Mouse (Mus musculus) adipose tissue, adult 10 weeks (tissue): ENCODE measurements around the gene Olfr112. TPM values are rescaled to one million over a fixed set of nuclear protein-coding genes. Genes with fewer than 3 reads are reported as not detected.

Experiments used
- polyA plus RNA-seq: library from polyadenylated mRNA; stranded (reverse); fragments of 350-450 nt; fragmentation: Illumina TruSeq; extraction: RNeasy Lipid Tissue Mini Kit (QIAGEN cat#74804); gene quantifications from one replicate; pipeline ENCODE4 v1.2.3, GENCODE M21; 2014; ENCODE audit warnings: low read depth, low replicate concordance

The Olfr112 gene
- 0.78 TPM for polyA plus RNA-seq

DNA sequence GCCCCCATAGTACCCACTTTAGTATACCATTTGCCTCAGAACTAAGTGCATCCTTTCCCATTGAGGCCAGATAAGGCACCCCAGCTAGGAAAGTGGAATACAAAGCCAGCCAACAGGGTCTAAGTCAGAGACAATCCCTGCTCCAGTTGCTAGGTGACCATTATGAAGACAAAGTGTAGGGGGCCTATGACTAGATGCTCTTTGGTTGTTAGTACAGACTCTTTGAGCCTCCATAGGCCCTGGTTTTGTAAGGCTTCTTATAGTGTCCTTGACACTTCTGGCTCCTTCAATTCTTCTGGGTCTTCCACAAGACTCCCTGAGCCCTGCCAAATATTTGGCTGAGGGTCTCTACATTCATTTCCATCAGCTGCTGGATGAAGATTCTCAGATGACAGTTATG is at the start of gene Olfr112:
Olfr112 (minus strand) TSS at position 101 of the 400 bp plus-strand sequence.

DNA sequence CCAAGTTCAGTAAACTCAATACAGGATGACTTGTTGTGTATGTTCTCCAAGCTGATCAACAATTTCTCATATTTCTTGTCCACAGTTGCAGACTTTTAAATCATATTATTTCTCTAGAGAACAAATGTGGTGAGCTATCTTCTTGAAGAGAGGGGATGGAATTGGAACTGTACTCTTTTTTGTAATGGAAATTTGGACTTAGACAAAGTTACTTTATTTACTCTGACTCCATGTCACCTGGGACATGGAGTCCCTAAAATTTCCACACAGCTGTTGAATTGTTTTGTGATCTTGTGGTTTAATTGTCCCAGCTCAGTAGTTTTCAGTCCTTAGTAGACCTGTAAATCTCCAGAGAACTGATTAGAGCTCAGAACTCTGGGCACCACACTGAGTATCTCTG is 23.4 kb upstream of the Olfr112 start, which contains the start of gene Olfr114:
Olfr114 (minus strand) TSS at position 101 of the 400 bp plus-strand sequence.

DNA sequence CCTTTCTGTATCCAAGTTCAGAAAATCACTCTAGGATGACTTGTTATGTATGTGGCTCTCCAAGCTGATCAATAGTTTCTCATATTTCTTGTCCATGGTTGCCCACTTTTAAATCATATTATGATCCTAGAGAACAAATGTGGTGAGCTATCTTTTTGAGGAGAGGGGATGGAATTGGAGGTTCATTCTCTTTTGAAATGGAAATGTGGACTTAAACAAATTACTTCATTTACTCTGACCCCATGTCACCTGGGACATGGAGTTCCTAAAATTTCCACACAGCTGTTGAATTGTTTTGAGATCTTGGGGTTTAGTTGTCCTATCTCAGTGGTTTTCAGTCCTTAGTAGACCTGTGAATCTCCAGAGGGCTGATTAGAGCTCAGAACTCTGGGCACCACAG is 8.3 kb upstream of the Olfr112 start, which contains the start of gene Olfr113:
Olfr113 (minus strand) TSS at position 101 of the 400 bp plus-strand sequence.

Other genes with a start within 250 kb of the Olfr112 start
- gene Olfr103, start 229.8 kb downstream of the Olfr112 start, polyA plus RNA-seq = not detected
- gene Olfr104-ps, start 209.9 kb downstream of the Olfr112 start, polyA plus RNA-seq = not detected
- not detected for gene Olfr105-ps, start 190.4 kb downstream of the Olfr112 start, polyA plus RNA-seq
- not detected for gene Olfr106-ps, start 179.1 kb downstream of the Olfr112 start, polyA plus RNA-seq
- not detected for gene Olfr107, start 170.2 kb downstream of the Olfr112 start, polyA plus RNA-seq
- gene Olfr108, start 124.0 kb downstream of the Olfr112 start, polyA plus RNA-seq = not detected
- gene Olfr109, start 110.5 kb downstream of the Olfr112 start, polyA plus RNA-seq = not detected
- gene H2-M2, start 85.9 kb downstream of the Olfr112 start, polyA plus RNA-seq = not detected
- not detected for gene Olfr110, start 77.0 kb downstream of the Olfr112 start, polyA plus RNA-seq
- gene Olfr111, start 61.4 kb downstream of the Olfr112 start, polyA plus RNA-seq = not detected
- not detected for gene Olfr113, start 8.2 kb upstream of the Olfr112 start, polyA plus RNA-seq
- not detected for gene Olfr114, start 23.3 kb upstream of the Olfr112 start, polyA plus RNA-seq
- not detected for gene Olfr115, start 57.7 kb upstream of the Olfr112 start, polyA plus RNA-seq
- not detected for gene Olfr116, start 57.7 kb upstream of the Olfr112 start, polyA plus RNA-seq
- not detected for gene Olfr117, start 94.3 kb upstream of the Olfr112 start, polyA plus RNA-seq
- gene Olfr118, start 97.5 kb upstream of the Olfr112 start, polyA plus RNA-seq = not detected
- gene Olfr119, start 127.1 kb upstream of the Olfr112 start, polyA plus RNA-seq = not detected
- gene Olfr120, start 152.4 kb upstream of the Olfr112 start, polyA plus RNA-seq = not detected
- gene Olfr121, start 179.4 kb upstream of the Olfr112 start, polyA plus RNA-seq = not detected
- gene Olfr122, start 199.2 kb upstream of the Olfr112 start, polyA plus RNA-seq = not detected
- gene Olfr123, start 224.1 kb upstream of the Olfr112 start, polyA plus RNA-seq = not detected
- not detected for gene Olfr124, start 230.4 kb upstream of the Olfr112 start, polyA plus RNA-seq